Mouse (Mus musculus) kidney, postnatal 10 days (tissue): ENCODE measurements around the gene Ptprd.
A peak's percentile ranks its signal among the peaks of the same experiment; 100 is the strongest.

Source experiments
- DNase-seq: peaks from one replicate; pipeline ENCODE4 v3.0.0; 2021; ENCODE audit warnings: mixed read lengths

The Ptprd gene

DNA sequence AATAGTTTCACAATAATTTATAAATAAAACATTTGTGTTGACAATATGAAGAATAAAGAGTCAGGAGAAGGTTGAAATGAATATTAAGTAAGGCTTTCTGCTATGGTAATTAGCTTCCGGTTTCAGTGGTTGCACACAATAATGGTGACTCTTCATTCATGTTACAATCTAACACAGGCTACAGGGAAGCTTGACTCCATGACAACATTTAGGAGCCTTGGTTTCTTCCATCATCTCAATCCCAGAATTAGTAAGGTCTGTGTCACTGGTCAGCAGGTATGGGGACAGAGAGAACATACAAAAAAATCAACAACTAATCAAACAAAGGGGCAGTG lies 1921.3 kb downstream of the Ptprd start:
- no peak for DNase-seq

DNA sequence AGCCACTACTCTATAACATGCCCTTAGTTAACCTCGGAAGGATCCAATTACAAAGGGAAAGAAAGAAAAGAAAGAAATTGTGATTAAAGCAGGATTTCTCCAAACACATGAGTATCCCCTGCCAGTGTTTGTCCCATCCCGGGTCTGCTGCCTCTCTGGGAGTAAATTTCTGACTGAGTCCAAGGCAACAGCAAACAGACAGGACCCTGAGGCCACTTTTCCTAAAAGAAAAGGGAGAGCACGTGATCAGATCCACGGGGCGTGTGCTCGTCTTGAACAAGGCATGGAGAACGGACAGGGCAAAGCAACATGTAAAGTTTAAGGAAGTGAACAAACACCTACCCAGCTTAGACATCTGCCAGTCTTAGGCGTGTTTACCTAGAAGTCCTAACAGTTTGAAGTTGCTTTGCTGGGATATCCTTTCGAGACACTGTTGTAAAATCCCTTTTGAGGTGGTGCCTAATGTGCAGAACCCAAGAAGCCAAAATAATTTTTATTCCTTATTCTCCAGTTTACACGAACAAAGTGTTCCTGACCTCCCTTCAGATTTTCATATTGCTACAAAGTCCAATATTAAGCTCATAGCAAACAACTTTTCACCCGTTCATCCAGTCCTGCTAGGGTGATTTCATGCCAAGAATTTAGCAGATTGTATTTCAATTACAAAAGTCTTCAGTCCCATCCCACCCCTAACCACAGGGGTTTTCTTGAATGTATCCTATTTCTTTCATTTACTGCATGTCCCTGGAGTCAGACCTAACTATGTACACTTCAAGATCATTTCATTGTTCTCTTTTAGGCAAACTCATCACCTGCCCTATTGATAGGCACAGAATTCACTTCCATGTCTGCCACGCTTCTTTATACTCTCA lies 1921.9 kb downstream of the Ptprd start:
- no peak for DNase-seq

DNA sequence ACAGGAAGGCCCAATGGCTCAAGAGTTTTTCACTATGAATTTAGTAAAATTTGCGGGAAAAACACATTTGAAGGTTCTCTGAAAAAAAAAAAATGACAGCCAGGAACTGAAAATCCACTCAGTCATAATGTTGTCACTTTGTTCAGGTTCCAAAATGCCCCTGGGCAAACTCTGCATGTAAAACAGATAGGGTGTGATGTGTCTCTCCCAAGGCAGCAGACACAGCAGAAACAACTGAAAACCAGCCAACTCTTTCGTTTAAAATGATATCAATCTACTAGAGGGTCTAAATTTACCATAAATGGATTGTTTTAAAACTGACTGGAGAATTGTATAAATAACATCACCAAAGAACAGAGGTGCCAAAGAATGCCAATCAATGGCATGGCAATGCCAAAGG lies 1925.7 kb downstream of the Ptprd start:
- no peak for DNase-seq

DNA sequence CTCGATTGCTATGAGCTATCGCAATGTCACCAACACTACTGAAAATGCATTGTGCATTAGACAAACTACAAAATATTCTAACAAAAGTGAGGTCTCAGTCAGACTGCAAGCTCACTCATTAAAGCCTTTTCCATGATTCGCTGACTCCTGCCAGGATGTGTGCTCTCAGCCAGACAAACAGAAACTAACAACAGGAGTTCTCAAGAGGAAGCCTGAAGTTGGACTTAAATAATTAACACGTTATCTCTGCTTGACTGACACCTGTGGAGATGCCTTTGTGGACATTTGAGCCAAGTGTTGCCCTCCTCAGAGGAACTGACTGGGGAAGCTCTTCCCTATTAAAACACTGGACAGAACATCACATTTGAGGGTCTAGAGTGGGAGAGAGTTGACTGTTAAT lies 1928.9 kb downstream of the Ptprd start:
- no peak for DNase-seq

DNA sequence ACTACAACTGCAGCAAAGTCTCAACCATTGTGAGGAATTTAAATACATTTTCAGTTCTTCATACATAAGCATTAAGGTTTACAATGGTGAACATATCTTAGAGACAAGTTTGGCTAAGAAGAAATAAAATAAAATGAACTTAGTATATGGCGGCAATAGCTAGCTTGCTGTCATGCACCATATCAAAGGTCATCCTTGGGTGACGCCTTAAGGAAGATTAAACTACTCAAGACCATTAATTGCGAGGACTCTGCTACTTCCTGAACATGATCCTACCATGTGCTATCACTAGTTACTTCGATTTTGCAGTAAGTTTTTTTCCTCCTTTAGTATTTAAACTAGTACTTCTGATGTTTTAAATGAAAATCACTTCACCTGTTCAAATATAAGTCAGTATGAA lies 1949.0 kb downstream of the Ptprd start:
- no peak for DNase-seq

DNA sequence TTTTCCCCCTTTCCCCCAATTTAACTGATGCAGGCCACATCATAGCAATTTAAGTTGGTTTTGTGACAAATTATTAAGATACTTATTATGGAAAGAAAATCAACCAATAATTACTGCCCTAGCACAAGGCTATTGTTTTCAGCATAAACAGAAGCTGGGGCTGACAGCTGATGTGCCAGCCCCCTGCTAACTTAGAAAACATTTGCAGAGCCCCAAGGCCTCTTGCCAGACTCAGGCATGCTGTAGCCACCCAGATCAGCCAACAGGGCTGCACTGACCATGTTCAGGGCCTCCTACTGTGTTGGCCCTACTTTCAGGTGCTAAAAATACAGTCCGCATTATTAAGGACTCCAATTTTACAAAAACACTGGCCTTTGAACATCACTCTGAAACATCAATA lies 1951.1 kb downstream of the Ptprd start:
- no peak for DNase-seq

DNA sequence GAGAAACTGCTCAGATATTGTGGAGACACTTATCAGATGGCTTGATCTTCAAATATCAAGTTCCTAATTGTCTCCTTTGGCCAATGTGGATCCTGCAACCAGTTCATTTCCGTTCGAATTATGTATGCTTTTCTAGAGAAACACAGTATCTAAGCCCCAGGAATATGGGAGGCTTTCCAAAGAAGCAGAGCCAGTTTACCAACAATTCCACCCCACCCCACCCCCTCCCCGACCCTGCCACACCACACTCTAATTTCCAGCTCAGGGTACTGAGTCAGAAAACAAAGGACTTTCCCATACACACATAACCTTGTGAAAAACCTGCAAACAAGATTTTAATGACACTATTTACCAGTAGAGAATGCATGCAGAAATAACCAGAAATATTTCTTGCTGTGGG lies 1951.5 kb downstream of the Ptprd start:
- no peak for DNase-seq

DNA sequence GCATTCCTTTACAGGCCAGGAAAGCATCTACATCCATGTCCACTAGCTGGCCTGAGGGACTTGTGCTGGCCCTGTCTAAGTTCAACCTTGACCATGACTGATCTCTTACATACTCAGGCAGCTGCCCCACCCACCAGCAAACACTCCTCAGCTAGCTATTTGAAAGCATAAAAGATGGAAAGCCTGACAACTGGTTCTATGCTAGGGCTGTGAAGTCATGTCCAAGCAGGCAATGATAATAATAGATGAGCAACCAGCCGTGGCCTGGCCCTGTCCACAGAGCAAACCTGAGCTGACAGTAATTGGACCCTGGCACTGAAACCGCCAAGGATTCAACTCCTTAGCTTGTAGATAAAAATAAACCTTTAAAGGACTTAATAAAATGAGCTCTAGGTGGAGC lies 1952.1 kb downstream of the Ptprd start:
- DNase-seq, result peak; percentile 8

DNA sequence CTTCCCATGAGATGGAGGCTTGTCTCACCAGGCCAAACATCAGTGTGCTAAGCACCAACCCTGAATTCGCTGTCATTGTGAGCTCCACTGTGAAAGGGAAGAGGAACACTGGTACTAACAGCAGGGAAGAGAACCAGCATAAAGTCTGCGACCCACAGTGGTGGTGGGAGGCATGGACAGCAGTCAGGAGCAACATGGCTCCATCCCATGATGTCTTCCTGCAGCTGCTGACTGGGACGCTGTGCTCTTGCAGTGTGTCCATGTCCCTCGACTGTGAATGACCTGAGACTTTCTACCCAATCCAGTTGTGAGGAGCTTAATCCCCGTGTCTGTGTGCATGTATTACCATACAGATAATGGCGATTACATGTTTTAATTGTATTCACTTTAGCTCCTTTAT lies 1967.4 kb downstream of the Ptprd start:
- DNase-seq, result peak; percentile 13

DNA sequence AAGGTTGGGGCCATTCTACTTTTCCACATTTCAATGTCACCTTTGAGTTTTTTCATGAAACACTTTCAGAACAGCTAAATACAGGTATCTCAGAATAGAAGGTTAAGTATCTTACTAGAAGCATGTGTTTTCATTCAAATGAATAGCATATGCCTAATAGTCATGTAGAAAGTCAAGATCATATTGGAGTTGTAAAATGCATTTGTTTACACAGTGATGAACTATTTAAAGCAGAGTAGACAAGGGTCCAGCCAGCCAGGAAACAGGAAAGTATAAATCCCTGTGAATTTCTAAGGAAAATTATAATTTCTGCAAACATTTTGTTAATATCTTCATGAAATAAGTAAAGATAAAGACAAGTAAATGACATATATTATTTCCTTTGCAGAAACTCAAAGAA lies 1970.2 kb downstream of the Ptprd start:
- DNase-seq, result no peak

DNA sequence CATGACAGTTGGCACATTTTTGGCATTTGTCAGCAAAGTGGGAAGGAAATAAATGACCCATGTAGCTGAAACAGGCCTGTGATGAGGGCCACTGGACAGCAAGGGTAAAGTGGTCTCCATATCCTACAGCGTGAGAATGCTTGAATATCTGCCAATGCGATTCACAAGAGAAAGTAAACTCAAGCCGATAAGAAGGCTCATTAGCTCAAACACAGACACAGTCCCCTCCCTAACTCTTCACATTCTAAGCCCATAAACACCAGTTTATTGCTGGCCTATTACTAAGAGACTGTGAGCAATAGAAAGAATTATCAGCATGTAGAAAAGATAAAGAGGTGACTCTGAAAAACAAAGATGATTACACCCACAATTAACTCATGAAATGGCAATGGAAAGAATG lies 1970.6 kb downstream of the Ptprd start:
- no peak for DNase-seq

DNA sequence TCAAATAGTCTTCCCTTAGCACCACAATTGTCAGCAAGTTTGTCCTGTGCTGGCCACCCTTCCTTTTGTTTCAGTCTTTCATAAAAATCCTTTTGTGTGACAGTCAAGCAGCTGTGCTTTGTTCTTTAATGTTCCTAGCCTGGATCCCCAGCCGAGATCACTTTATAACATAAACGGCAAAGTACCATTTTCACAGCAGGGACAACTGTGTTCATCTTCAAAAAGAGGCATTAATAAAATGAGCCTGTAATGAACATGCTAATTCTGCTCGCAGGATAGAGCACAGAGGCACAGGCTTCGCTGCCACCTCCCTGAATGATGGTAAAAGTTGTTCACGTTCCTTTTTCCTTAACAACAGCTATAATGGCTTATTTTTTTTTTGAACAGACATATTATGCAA lies 1972.7 kb downstream of the Ptprd start:
- DNase-seq, result no peak

DNA sequence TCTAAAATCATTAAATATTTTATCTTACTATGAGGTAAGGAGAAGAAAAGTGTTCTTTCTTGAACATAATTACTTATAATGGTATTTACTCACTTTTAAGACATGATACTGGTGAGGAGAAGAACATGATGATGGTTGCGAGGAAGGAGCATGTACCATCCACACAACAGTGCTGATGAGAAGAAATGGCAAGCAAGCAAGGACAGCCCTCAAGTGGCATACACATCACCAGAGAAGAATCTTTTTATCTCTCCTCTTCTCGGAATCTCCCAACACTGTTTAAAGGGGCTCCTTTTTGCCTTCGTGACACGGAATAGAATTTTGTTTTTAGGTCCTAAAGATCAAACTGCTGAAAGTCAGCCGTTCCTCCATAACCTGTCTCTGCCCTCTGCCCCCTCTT lies 1973.2 kb downstream of the Ptprd start:
- no peak for DNase-seq

DNA sequence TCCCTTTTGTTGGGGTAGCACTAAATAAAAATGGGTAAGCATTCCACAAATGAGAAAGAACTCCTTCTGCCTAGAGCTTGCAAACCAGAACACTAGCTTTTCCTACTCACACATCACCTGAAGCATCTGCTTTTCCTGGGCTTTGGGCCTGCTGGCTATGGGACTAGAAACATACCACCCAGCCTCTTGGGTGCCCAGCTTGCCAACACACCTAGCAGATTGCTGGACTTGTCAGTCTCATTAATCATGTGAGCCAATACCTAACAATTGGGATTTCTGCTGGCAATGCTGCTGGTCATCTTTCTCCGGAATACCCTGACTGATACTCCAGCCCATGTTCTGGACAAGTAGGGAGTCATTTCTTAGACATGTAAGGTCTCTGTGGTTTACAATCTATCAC lies 1973.9 kb downstream of the Ptprd start:
- no peak for DNase-seq

DNA sequence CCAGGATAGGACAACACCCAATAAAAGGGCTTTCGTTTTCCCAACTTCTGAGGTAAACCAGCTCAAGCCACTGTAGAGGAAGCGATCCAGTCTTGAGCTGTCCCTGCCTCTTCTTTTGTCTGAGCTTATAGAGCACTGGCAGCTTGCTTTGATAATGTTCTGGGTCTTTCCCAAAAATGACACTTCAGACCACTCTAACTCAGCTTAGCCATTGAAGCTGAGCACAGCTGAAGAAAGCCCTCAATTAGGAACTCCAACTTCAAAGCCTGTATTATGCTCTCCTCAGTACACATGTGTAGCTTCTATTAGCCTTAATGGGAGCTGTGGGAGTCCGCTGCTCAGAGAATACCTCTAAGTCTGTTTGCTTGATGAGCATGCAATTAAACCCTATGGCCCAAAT lies 1988.0 kb downstream of the Ptprd start:
- DNase-seq, result no peak

DNA sequence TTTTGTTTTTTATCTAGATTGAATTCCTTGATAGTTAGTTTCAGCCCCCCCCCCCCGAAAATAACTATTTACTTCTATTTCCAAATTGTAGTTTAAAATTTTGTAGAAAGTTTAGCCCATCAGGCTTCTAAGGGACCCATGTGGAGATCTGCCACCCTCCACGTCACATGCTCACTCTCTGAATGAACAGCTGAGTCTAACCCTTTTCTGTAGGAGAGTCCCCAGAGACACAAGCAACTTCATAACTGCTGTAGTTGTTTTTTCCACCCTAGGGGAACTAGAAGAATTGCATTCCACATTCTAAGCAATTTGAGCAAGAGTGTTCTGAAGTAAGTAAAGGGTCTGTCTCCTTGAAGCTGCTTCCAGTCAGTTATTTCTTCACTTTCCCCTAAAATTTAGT lies 1989.2 kb downstream of the Ptprd start:
- no peak for DNase-seq

DNA sequence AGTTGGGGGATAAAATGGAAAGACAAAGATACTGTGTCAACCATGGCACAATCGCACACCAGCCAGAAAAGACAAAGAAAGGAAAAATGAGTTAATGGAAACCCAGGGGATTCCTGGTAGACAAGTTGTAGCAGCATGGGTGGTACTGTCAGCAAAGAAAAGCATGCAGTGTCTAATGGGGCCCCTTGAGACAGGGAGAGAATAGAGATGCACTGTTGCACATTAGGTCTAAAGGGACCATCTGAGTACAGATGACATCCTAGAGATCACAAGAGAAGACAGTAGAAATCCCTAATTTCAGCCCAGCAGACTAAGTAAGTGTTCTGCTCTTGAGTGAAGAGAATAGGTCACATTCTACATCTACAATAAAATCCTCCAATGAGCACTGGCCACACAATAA lies 1993.7 kb downstream of the Ptprd start:
- no peak for DNase-seq

DNA sequence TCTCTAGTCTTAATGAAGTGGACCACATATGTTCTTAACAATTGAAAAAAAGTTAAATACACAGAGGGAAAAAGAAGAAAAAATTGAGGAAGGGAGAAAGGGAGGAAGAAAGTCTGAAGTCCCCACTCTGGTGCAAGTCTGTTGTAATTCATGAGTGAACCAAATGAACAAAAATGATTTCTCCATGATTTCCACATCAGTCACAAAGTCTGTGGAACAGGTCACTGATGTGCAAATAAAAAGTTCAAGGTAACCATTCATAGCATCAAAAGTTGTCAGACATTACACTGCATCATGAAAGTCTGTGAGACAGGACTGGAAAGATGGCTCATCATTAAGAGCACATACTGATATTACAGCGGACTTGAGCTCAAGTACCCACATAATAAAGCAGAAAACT lies 1996.6 kb downstream of the Ptprd start:
- DNase-seq, result no peak

DNA sequence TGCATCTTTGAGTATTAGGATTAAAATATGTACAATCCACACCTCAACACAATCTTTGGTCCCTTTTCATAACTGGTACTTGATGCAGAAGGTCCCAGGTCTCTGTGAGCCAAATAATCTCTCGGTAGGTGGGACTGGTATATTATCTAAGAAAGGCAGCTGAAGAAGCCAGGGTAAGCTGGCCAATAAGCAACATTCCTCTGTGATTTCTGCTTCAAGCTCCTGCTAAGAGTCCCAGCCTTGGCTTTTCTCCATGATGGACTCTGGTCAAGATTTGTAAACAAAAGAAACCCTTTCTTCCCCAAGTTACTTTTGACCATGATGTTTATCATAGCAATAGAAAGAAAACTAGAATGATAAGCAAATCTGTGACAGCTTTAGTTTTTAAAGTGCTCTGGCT lies 2012.4 kb downstream of the Ptprd start:
- DNase-seq, result peak; percentile 12

DNA sequence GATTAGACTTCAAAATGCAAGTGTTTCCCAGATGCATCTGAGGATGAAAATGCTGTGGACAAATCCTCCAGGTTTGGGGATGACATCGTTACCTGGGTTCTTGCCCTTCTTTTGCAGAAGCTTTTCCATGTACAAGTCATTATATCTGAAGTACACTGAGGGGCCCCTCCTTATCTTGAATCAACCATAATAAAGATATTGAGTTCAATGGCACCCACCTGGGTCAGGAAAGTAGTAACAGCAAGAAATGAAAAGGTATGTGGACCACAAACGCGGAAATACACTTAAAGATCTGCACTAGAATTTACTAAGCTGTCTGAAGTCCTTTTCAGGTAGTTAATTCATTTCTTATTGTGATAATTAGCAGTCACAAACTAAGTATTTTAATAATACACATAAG lies 2017.0 kb downstream of the Ptprd start:
- no peak for DNase-seq

DNA sequence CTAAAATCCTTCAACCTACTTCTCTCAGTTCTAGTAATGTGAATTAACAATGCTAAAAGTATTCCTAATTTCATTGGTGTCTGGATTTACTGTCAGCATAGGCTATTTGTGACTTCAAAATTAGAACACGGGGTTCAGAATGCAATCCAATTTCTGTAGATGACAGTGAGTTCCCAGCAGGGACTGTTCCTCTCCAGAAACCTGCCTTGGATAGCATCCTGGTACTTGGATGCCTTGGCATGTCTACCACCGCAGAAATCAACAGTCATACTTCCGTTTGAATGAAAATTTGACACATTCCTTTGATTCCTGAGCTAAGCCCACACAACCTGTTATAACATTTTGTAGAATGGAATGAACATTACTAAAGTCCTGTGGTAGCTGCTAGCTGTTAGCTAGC lies 2018.3 kb downstream of the Ptprd start:
- no peak for DNase-seq

DNA sequence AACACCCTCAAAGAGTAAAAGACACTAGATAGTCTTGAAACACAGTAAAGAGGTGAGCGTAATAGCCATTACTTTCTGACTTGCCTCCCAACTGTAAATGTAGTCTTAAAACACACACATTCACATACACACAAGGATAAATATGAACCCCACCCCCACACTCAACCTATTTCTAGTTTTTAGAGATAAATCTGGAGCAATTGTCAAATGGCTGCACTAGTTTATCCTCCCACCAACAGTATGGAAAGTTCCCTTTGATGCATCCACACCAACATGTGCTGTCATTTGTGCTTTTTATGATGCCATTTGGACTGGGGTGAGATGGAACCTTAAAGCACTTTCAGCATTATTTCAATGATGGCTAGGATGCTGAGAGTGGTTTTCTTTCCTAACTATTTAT lies 2019.7 kb downstream of the Ptprd start:
- no peak for DNase-seq

DNA sequence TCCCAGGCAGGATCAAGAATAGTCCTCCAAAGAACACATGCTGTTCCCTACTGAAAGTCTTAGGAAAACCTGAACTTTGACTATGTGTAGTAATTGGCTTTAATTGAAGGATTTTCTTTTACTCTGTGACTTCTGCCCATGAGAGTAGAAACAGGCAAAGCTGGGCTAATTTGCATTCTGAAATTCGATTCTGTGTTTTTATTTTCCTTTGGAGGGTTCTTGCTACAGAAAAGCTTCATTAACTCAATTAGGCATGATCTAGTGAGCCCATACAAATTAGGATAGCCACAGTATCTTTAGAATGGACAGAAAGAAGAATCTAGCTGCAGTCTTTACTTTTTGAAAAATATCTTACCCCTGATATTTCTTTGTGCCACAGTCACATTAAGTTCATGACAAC lies 2021.0 kb downstream of the Ptprd start:
- DNase-seq, result no peak

DNA sequence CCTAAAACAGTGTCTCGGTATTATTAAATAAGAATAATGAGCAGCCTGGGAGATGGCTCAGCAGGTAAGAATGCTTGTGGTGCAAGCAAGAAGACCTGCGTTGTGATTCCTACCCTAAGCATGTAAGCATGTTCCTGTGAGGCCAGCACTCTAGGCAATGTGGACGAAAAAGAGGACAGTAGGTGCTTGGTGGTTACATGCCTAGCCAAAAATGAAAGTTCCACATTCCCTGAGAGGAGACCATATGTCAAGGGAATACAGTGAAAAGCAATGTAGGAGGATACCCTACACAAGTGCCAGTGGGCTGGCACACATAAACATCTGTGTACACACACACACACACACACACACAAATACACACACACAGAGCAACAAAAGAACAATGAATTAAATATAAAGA lies 2028.7 kb downstream of the Ptprd start:
- no peak for DNase-seq

DNA sequence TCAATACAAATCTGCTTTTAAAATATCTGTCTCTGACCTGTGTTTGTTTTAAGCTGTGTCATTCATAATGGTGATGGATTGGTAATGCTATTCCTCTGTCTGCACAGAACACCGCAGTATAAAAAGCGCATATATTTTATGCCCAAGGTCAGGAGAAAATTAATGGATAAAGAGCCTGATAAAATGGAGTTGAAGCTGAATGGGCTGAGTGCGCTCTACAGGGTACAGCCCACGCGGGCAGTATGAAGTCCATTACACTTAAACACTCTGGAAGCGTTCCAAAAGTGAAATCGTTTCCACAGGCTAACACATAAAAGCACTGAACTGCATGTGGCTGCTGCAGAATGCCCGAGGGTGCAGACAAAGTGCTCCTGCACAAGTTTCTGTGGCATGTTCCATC lies 2032.3 kb downstream of the Ptprd start:
- peak; percentile 8 for DNase-seq

DNA sequence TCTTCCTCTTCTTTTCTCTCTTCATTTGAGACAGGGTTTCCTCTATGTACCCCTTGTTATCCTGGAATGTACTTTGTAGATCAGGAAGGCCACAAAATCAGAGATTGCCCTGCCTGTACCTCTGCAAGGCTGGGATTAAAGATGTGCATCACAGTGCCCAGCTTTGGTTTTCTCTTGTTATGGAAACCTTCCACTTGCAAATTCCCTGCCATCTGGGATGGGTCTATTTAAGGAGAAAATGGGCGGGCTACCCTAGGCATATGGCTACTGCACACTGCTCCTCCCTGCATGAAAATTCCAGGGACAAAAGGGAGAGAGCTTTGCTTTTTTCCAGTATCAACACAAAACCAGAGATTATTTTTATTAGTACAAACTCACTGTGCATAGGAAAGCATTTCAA lies 2036.7 kb downstream of the Ptprd start:
- DNase-seq, result no peak
